Mouse (Mus musculus) forebrain, embryonic 10.5 days (tissue): ENCODE measurements around the gene Mycbp2. TPM values are rescaled to one million over a fixed set of nuclear protein-coding genes. Genes with fewer than 3 reads are reported as not detected.
A peak's percentile ranks its signal among the peaks of the same experiment; 100 is the strongest.

Experiments
- DNase-seq: peaks from one replicate; pipeline ENCODE4 v3.0.0-alpha.2; 2017; ENCODE audit warnings: low spot score; ENCODE audit errors: extremely low spot score
- H3K27ac ChIP-seq: fragments of 300-500 bp; sonication (generic); 2 replicates; pipeline ENCODE4 v1.5.1; 2016; ENCODE audit warnings: mild to moderate bottlenecking
- H3K27me3 ChIP-seq: fragments of 300-500 bp; sonication (generic); 2 replicates; pipeline ENCODE4 v1.6.1; 2016; ENCODE audit warnings: mild to moderate bottlenecking; ENCODE audit not compliant: poor library complexity, severe bottlenecking
- H3K36me3 ChIP-seq: fragments of 300-500 bp; sonication (generic); replicated peaks from 2 replicates; pipeline ENCODE4 v1.6.1; 2016; ENCODE audit warnings: mild to moderate bottlenecking, moderate library complexity
- H3K4me1 ChIP-seq: fragments of 300-500 bp; sonication (generic); 2 replicates; pipeline ENCODE4 v1.6.1; 2016
- H3K4me3 ChIP-seq: fragments of 300-500 bp; sonication (generic); 2 replicates; pipeline ENCODE4 v1.5.1; 2016; ENCODE audit warnings: mild to moderate bottlenecking, moderate library complexity
- H3K9me3 ChIP-seq: fragments of 300-500 bp; sonication (generic); 2 replicates; pipeline ENCODE4 v1.6.1; 2016; ENCODE audit warnings: mild to moderate bottlenecking, moderate library complexity
- WGBS: fragments of 180-500 bp; shearing (Covaris S2); methylation state at CpG from one replicate; pipeline ENCODE4 v1.1.7; 2016; 5-methylcytosine and 5-hydroxymethylcytosine counted together
- polyA plus RNA-seq: library from polyadenylated mRNA; unstranded; fragments of >200 nt; fragmentation: Nextera tagmentation; extraction: Ambion mirVana; gene quantifications from 2 replicates; pipeline ENCODE4 v1.2.1, GENCODE M21; 2016

The Mycbp2 gene
- polyA plus RNA-seq, 1 experiment from 2014 or later: 17.2 TPM

GRCm38 (mm10) chr14:103073825-103074224 is 272.8 kb downstream of the Mycbp2 start:
- 92% methylated on average over 8 of the region's 8 CpGs for WGBS
- Histone ChIP-seq H3K27ac (no peak overlapping the region), H3K9me3 (no peaks in the 10 kb centered on the region), H3K4me3 (no peak overlapping the region), H3K27me3 (no peaks in the 10 kb centered on the region), H3K4me1 (peaks cover 15% of the 10 kb centered on the region), H3K36me3 (peaks cover 71% of the 10 kb centered on the region)
- no peak for DNase-seq

DNA sequence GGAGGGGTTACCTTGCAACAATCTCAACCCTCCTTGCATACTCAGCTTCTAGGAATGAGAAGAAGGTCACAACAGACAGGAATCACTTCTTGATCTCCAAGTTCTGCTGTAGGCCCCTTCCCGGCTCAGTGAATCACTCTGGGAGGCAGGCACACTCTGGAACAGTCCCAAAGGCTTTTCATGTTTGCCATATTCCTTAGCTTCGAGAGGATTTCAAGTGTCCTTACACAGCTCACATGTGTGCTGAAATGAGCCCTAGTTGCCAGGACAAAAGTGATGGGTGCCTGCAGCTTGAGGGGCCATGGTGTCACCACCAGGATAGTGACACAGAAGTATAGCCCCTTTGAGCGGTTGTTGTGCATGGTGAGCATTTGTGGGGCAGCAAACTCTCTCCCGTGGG is 273.9 kb downstream of the Mycbp2 start:
- no peak for DNase-seq
- H3K27ac ChIP-seq: no peak overlapping the region
- no peak overlapping the region for H3K4me3 ChIP-seq
- H3K36me3 ChIP-seq: peaks cover 60% of the 10 kb centered on the region
- WGBS: 89% methylated on average over 4 of the region's 4 CpGs
- H3K4me1 ChIP-seq: peaks cover 15% of the 10 kb centered on the region
- no peaks in the 10 kb centered on the region for H3K9me3 ChIP-seq
- no peaks in the 10 kb centered on the region for H3K27me3 ChIP-seq

DNA sequence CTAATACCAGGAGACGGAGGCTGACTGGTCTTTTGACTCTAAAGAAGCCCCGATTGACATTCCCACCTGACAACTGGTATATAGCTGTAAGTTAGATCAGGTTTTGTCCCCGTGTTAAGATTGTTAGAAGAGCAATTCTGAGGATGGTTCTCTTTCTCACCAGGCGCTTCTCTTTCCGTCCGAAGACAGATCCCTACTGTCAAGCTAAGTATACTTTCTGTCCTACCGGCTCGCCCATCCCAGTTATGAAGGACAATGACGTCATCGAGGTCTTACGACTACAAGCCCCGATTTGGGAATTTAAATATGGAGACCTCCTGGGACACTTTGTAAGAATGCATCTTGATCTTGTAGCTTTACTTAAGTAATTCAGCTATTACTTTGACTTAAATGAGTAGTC is 275.1 kb downstream of the Mycbp2 start:
- 94% methylated on average over 12 of the region's 12 CpGs for WGBS
- Histone ChIP-seq H3K27me3 (no peaks in the 10 kb centered on the region), H3K27ac (no peak overlapping the region), H3K4me1 (peaks cover 15% of the 10 kb centered on the region), H3K9me3 (no peaks in the 10 kb centered on the region), H3K4me3 (no peak overlapping the region), H3K36me3 (peaks cover 47% of the 10 kb centered on the region)
- no peak for DNase-seq

GRCm38 (mm10) chr14:103070790-103071189 is 275.8 kb downstream of the Mycbp2 start:
- 8% methylated on average over 10 of the region's 10 CpGs for WGBS
- peaks cover 41% of the 10 kb centered on the region for H3K36me3 ChIP-seq

DNA sequence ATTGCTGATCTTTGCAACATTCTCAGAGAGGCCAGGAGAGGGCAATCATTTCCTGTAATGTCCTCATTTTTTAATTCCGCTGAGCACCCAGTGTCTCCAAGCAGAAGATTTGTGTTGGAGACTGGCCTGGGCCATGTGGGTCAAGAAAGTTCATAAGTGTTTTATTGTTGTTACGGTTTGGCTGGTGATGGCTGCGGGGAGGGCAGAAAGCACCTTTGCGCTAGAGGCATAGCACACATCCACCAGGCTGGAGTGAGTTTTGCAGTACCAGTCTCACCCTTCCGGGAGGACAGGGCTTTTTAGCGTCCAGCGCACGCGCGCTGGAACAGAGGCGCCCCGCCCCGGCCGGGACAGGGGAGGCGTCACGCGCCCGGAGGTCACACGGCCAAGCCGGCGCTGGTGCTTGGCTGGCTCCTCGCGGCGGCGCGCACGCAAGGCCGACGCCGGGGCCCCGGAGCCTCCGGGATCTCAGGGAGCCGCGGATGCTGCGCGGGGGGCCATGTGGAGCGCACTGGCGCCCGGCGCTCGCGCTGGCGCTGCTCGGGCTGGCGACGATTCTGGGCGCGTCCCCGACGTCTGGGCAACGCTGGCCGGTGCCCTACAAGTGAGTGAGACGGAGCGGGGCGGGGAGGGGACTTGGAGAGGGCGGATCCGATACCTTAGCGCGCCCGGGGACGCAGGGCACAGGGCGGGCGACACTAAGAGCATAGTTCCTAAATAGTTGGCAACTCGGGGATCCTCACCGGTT is 276.6 kb downstream of the Mycbp2 start, which contains the start of gene Cln5:
Gene Cln5 (plus strand): TSS at position 353 of the 748 bp plus-strand sequence.
- H3K4me3 ChIP-seq: peak within 1 kb of the TSS; percentile 77

More at GRCm38 (mm10) chr14:103070790-103071189, 275.8 kb downstream of the Mycbp2 start:
- no peak for DNase-seq
- Histone ChIP-seq H3K27ac (peak overlapping the region; percentile 93), H3K4me3 (peak overlapping the region; percentile 77), H3K27me3 (no peaks in the 10 kb centered on the region), H3K4me1 (peaks cover 15% of the 10 kb centered on the region), H3K9me3 (no peaks in the 10 kb centered on the region)

GRCm38 (mm10) chr14:103069465-103069863 is 277.1 kb downstream of the Mycbp2 start:
- Histone ChIP-seq H3K9me3 (no peaks in the 10 kb centered on the region), H3K27ac (peak overlapping the region; percentile 93), H3K4me3 (peak overlapping the region; percentile 77), H3K36me3 (peaks cover 28% of the 10 kb centered on the region), H3K4me1 (peaks cover 17% of the 10 kb centered on the region), H3K27me3 (no peaks in the 10 kb centered on the region)
- no peak for DNase-seq
- 15% methylated on average over 12 of the region's 12 CpGs for WGBS

More for the DNA sequence above, 276.6 kb downstream of the Mycbp2 start, which contains the start of gene Cln5:
- under 1% methylated on average over 64 of the region's 65 CpGs for WGBS
- H3K36me3 ChIP-seq: peaks cover 34% of the 10 kb centered on the region
- no peaks in the 10 kb centered on the region for H3K27me3 ChIP-seq
- H3K9me3 ChIP-seq: no peaks in the 10 kb centered on the region
- H3K27ac ChIP-seq: peak within 1 kb of the TSS; percentile 93
- H3K4me1 ChIP-seq: peaks cover 17% of the 10 kb centered on the region
- peak; percentile 94 for DNase-seq

GRCm38 (mm10) chr14:103065294-103066167 is 281.1 kb downstream of the Mycbp2 start:
- Histone ChIP-seq H3K4me3 (no peak overlapping the region), H3K9me3 (no peaks in the 10 kb centered on the region), H3K27ac (no peak overlapping the region), H3K36me3 (no peaks in the 10 kb centered on the region), H3K4me1 (peaks cover 11% of the 10 kb centered on the region), H3K27me3 (no peaks in the 10 kb centered on the region)
- 15% methylated on average over 10 of the region's 10 CpGs for WGBS
- peak; percentile 51 for DNase-seq

Other genes with a start within 250 kb of the Mycbp2 start
- 13.8 TPM in 2 replicates for gene Fbxl3, start 247.2 kb downstream of the Mycbp2 start, polyA plus RNA-seq
- gene Scel, start 166.5 kb upstream of the Mycbp2 start, polyA plus RNA-seq: 0.09 and 0.20 TPM in 2 replicates